Mouse (Mus musculus): ENCODE results near the gene Prrc2b. TPM values are rescaled to one million over a fixed set of nuclear protein-coding genes. Genes with fewer than 3 reads are reported as not detected.

Prrc2b gene
- polyA plus RNA-seq, 1 experiment from 2014 or later: 76.8 TPM

DNA sequence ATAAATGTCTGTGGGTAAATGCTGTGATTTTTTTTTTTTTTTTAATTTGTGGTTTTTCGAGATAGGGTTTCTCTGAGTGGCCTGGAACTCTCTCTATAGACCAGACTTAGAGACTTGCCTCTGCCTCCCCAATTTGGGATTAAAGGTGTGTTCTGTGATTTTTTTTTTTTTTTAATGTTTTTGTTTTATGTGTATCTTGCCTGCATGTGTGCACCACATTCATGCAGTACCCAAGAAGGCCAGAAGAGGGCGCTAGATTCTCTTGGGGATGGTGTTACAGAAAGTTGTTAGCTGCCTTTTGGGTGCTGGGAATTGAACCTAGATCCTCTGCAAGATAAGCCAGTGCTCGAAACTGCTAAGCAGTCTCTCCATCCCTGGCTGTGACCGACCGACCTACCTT lies 10.1 kb downstream of the Prrc2b start:
- Histone ChIP-seq H3K27ac (ENCODE audit: low read depth) (no peak overlapping the region), H3K4me1 (ENCODE audit: insufficient read depth) (peaks cover 33% of the 10 kb centered on the region), H3K36me3 (ENCODE audit: insufficient read depth) (no peaks in the 10 kb centered on the region), H3K9me3 (ENCODE audit: low read depth, low read length) (no peaks in the 10 kb centered on the region), H3K4me3 (ENCODE audit: low read depth, low read length) (no peak overlapping the region), H3K9ac (no peak overlapping the region), H3K27me3 (ENCODE audit: insufficient read depth, low read length) (no peaks in the 10 kb centered on the region), H3K4me2 (no peak overlapping the region)
- peak; percentile 54 for TF ChIP-seq CTCF (IDR thresholded peaks at IDR 0.05; ENCODE audit: low read depth)
- no peak for ATAC-seq (ENCODE audit: insufficient read depth)
- WGBS: 81% methylated on average over 5 of the region's 5 CpGs
- DNase-seq: no peak

DNA sequence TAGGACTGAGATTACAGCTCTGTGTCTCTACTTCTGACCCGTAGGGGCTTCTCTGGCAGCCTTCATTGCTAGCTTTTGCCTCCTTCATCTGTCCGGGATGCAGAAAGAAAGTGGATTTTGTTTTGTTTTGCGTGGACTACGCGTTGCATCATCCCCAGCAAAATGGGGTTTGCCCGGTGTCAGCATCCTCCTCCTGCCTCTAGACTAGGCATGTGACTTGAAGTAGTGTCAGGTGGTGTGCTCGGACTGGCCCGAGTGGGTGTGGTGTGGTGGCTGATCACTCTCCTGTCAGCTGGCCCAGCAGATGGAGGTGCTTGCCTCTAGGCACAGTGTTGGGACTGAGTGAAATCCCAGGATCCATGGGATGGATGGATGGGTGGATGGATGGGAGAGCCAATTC lies 11.2 kb downstream of the Prrc2b start:
- no peaks in the 10 kb centered on the region for H3K36me3 ChIP-seq (ENCODE audit: insufficient read depth)
- H3K4me3 ChIP-seq (ENCODE audit: low read depth, low read length): no peak overlapping the region
- no peak for TF ChIP-seq CTCF (IDR thresholded peaks at IDR 0.05; ENCODE audit: low read depth)
- no peak overlapping the region for H3K9ac ChIP-seq
- H3K27ac ChIP-seq (ENCODE audit: low read depth): no peak overlapping the region
- no peak overlapping the region for H3K4me2 ChIP-seq
- no peaks in the 10 kb centered on the region for H3K9me3 ChIP-seq (ENCODE audit: low read depth, low read length)
- no peaks in the 10 kb centered on the region for H3K27me3 ChIP-seq (ENCODE audit: insufficient read depth, low read length)
- H3K4me1 ChIP-seq (ENCODE audit: insufficient read depth): peaks cover 31% of the 10 kb centered on the region
- no peak for ATAC-seq (ENCODE audit: insufficient read depth)
- no peak for DNase-seq
- 91% methylated on average over 8 of the region's 8 CpGs for WGBS

GRCm38 (mm10) chr2:32162646-32163045 lies 11.8 kb downstream of the Prrc2b start:
- TF ChIP-seq CTCF (IDR thresholded peaks at IDR 0.05; ENCODE audit: low read depth): no peak
- Histone ChIP-seq H3K9me3 (ENCODE audit: low read depth, low read length) (no peaks in the 10 kb centered on the region), H3K9ac (no peak overlapping the region), H3K4me2 (no peak overlapping the region), H3K27me3 (ENCODE audit: insufficient read depth, low read length) (no peaks in the 10 kb centered on the region), H3K4me3 (ENCODE audit: low read depth, low read length) (no peak overlapping the region), H3K27ac (ENCODE audit: low read depth) (no peak overlapping the region), H3K36me3 (ENCODE audit: insufficient read depth) (no peaks in the 10 kb centered on the region), H3K4me1 (ENCODE audit: insufficient read depth) (peaks cover 32% of the 10 kb centered on the region)
- ATAC-seq (ENCODE audit: insufficient read depth) (no peak), DNase-seq (no peak)
- WGBS: 77% methylated on average over 4 of the region's 4 CpGs

- Histone ChIP-seq H3K9ac (no peak overlapping the region), H3K27ac (ENCODE audit: low read depth) (no peak overlapping the region), H3K27me3 (ENCODE audit: insufficient read depth, low read length) (no peaks in the 10 kb centered on the region), H3K36me3 (ENCODE audit: insufficient read depth) (no peaks in the 10 kb centered on the region), H3K9me3 (ENCODE audit: low read depth, low read length) (no peaks in the 10 kb centered on the region), H3K4me3 (ENCODE audit: low read depth, low read length) (no peak overlapping the region), H3K4me1 (ENCODE audit: insufficient read depth) (peaks cover 33% of the 10 kb centered on the region), H3K4me2 (no peak overlapping the region)
- WGBS: 78% methylated on average over 3 of the region's 3 CpGs
- no peak for TF ChIP-seq CTCF (IDR thresholded peaks at IDR 0.05; ENCODE audit: low read depth)
- ATAC-seq (ENCODE audit: insufficient read depth) (no peak), DNase-seq (no peak)
These were observed 12.2 kb downstream of the Prrc2b start for GRCm38 (mm10) chr2:32163057-32163456.

- H3K36me3 ChIP-seq (ENCODE audit: insufficient read depth): 0 out of 2 replicates have a peak, but pooled peaks cover 4% of the 10 kb centered on the region
- H3K27ac ChIP-seq (ENCODE audit: low read depth): peak overlapping the region; percentile 43; the same call in 1 of the 2 replicates
- peaks cover 28% of the 10 kb centered on the region for H3K4me1 ChIP-seq (ENCODE audit: insufficient read depth)
- no peak overlapping the region for H3K9ac ChIP-seq
- H3K27me3 ChIP-seq (ENCODE audit: insufficient read depth, low read length): no peaks in the 10 kb centered on the region
- H3K4me2 ChIP-seq: no peak overlapping the region
- no peak for TF ChIP-seq CTCF (IDR thresholded peaks at IDR 0.05; ENCODE audit: low read depth)
- WGBS: 49% methylated on average over 12 of the region's 12 CpGs
- ATAC-seq (ENCODE audit: insufficient read depth): 0 out of 2 replicates have a peak, but pooled peaks have one; percentile 29
- H3K9me3 ChIP-seq (ENCODE audit: low read depth, low read length): no peaks in the 10 kb centered on the region
- DNase-seq: no peak
- H3K4me3 ChIP-seq (ENCODE audit: low read depth, low read length): no peak overlapping the region
These were observed 13.6 kb downstream of the Prrc2b start for GRCm38 (mm10) chr2:32164503-32164902.

GRCm38 (mm10) chr2:32165040-32165800 lies 14.3 kb downstream of the Prrc2b start:
- WGBS: 80% methylated on average over 11 of the region's 11 CpGs
- Histone ChIP-seq H3K9me3 (ENCODE audit: low read depth, low read length) (no peaks in the 10 kb centered on the region), H3K36me3 (ENCODE audit: insufficient read depth) (0 out of 2 replicates have a peak, but pooled peaks cover 6% of the 10 kb centered on the region), H3K9ac (no peak overlapping the region), H3K4me1 (ENCODE audit: insufficient read depth) (peaks cover 28% of the 10 kb centered on the region), H3K27me3 (ENCODE audit: insufficient read depth, low read length) (no peaks in the 10 kb centered on the region), H3K27ac (ENCODE audit: low read depth) (no peak overlapping the region; the same call in 1 of the 2 replicates), H3K4me2 (no peak overlapping the region), H3K4me3 (ENCODE audit: low read depth, low read length) (no peak overlapping the region)
- ATAC-seq (ENCODE audit: insufficient read depth): no peak
- no peak for TF ChIP-seq CTCF (IDR thresholded peaks at IDR 0.05; ENCODE audit: low read depth)
- DNase-seq: no peak

GRCm38 (mm10) chr2:32166581-32166980 lies 15.7 kb downstream of the Prrc2b start:
- DNase-seq (peak; percentile 74), ATAC-seq (ENCODE audit: insufficient read depth) (0 out of 2 replicates have a peak, but pooled peaks have one; percentile 12)
- Histone ChIP-seq H3K9me3 (ENCODE audit: low read depth, low read length) (no peaks in the 10 kb centered on the region), H3K36me3 (ENCODE audit: insufficient read depth) (0 out of 2 replicates have a peak, but pooled peaks cover 6% of the 10 kb centered on the region), H3K9ac (no peak overlapping the region), H3K4me2 (peak overlapping the region; percentile 54), H3K4me1 (ENCODE audit: insufficient read depth) (peaks cover 28% of the 10 kb centered on the region), H3K27me3 (ENCODE audit: insufficient read depth, low read length) (no peaks in the 10 kb centered on the region), H3K27ac (ENCODE audit: low read depth) (peak overlapping the region; percentile 33), H3K4me3 (ENCODE audit: low read depth, low read length) (no peak overlapping the region)
- TF ChIP-seq CTCF (IDR thresholded peaks at IDR 0.05; ENCODE audit: low read depth): no peak
- 7% methylated on average over 10 of the region's 10 CpGs for WGBS
